Mouse (Mus musculus) liver, postnatal 0 days (tissue): ENCODE data around the gene Fam173a. TPM values are rescaled to one million over a fixed set of nuclear protein-coding genes. Genes with fewer than 3 reads are reported as not detected.
A peak's percentile ranks its signal among the peaks of the same experiment; 100 is the strongest.

Experiments used
- ATAC-seq: fragments of 200-750 bp; cut with Nextera tagmentation; 2 replicates; pipeline ENCODE4 v1.8.0; 2017; ENCODE audit warnings: mild to moderate bottlenecking, moderate library complexity
- DNase-seq: peaks from one replicate; pipeline ENCODE4 v3.0.0-alpha.2; 2016
- H3K27ac ChIP-seq: fragments of 300-500 bp; sonication (generic); 2 replicates; pipeline ENCODE4 v1.5.1; 2014; ENCODE audit warnings: antibody characterized with exemption, moderate library complexity, mild to moderate bottlenecking, low read depth
- H3K27me3 ChIP-seq: fragments of 300-500 bp; sonication (generic); 2 replicates; pipeline ENCODE4 v1.6.1; 2014; ENCODE audit warnings: low read length, control low read depth, mixed read lengths; ENCODE audit not compliant: insufficient read depth
- H3K36me3 ChIP-seq: fragments of 300-500 bp; sonication (generic); replicated peaks from 2 replicates; pipeline ENCODE4 v1.6.1; 2014; ENCODE audit warnings: mild to moderate bottlenecking, control low read depth, low read length, moderate library complexity, mixed read lengths; ENCODE audit not compliant: insufficient read depth
- H3K4me1 ChIP-seq: fragments of 300-500 bp; sonication (generic); 2 replicates; pipeline ENCODE4 v1.6.1; 2014; ENCODE audit warnings: antibody characterized with exemption, mild to moderate bottlenecking, control low read depth; ENCODE audit not compliant: insufficient read depth
- H3K4me2 ChIP-seq: fragments of 300-500 bp; sonication (generic); 2 replicates; pipeline ENCODE4 v1.6.1; 2014; ENCODE audit warnings: low read depth, mild to moderate bottlenecking, low read length, moderate library complexity, mixed read lengths
- H3K4me3 ChIP-seq: fragments of 300-500 bp; sonication (generic); 2 replicates; pipeline ENCODE4 v1.5.1; 2014; ENCODE audit warnings: low read depth, low read length
- H3K9ac ChIP-seq: fragments of 300-500 bp; sonication (generic); replicated peaks from 2 replicates; pipeline ENCODE4 v1.6.1; 2014; ENCODE audit warnings: mild to moderate bottlenecking, moderate library complexity
- H3K9me3 ChIP-seq: fragments of 300-500 bp; sonication (generic); 2 replicates; pipeline ENCODE4 v1.6.1; 2016; ENCODE audit warnings: mild to moderate bottlenecking, control low read depth, low read length, mixed read lengths
- CTCF ChIP-seq: sonication (generic); IDR thresholded peaks from 2 replicates; pipeline ENCODE4 v1.5.1; 2016; ENCODE audit warnings: antibody characterized with exemption, low read depth
- EP300 ChIP-seq: IDR thresholded peaks from 2 replicates; pipeline ENCODE4 v1.6.1; 2016; ENCODE audit warnings: antibody characterized with exemption, low read depth, mild to moderate bottlenecking
- WGBS: fragments of 180-500 bp; shearing (Covaris S2); extraction: QIAGEN DNeasy Blood & Tissue Kit; methylation state at CpG from one replicate; pipeline ENCODE4 v1.1.7; 2014; ENCODE audit not compliant: insufficient replicate concordance; 5-methylcytosine and 5-hydroxymethylcytosine counted together
- polyA plus RNA-seq: library from polyadenylated mRNA; unstranded; fragments of >200 nt; fragmentation: Nextera tagmentation; extraction: Ambion mirVana; gene quantifications from 2 replicates; pipeline ENCODE4 v1.2.1, GENCODE M21; 2015

The Fam173a gene
- polyA plus RNA-seq, 1 experiment from 2014 or later: 51.6 TPM

DNA sequence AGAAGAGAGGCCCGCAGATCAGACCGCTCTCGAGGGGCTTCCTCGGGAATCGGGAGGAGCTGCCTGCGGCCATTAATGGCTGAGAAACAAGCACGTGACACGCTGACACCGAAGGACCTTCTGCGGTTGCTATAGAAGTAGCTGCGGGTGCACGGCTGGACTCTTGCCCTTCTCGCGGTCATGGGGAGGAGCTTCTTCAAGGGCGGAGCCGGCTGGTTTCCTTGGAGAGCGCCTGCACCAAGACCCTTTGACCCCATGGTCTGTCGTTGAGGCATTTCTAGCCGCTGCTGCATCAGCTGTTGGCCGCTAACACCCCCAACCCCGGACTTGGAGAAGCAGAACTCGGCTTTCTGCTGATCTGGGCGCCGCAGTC, 40.6 kb upstream of the Fam173a start, which contains the start of gene Stub1:
Gene Stub1, minus strand, starts transcription at position 114 of the 373 bp plus-strand sequence.
- H3K4me3 ChIP-seq: peak within 1 kb of the TSS; percentile 75
- H3K9ac ChIP-seq: peak within 1 kb of the TSS; percentile 84
- TF ChIP-seq CTCF (no peak), EP300 (no peak)
- H3K4me2 ChIP-seq: peak within 1 kb of the TSS; percentile 99
- peak; percentile 87 for DNase-seq
- ATAC-seq: peak; percentile 66
- peaks cover 67% of the 10 kb centered on the region for H3K4me1 ChIP-seq
- peaks cover 21% of the 10 kb centered on the region for H3K36me3 ChIP-seq
- H3K27ac ChIP-seq: peak within 1 kb of the TSS; percentile 99
- WGBS: under 1% methylated on average over 24 of the region's 24 CpGs
- no peaks in the 10 kb centered on the region for H3K27me3 ChIP-seq
- H3K9me3 ChIP-seq: no peaks in the 10 kb centered on the region

DNA sequence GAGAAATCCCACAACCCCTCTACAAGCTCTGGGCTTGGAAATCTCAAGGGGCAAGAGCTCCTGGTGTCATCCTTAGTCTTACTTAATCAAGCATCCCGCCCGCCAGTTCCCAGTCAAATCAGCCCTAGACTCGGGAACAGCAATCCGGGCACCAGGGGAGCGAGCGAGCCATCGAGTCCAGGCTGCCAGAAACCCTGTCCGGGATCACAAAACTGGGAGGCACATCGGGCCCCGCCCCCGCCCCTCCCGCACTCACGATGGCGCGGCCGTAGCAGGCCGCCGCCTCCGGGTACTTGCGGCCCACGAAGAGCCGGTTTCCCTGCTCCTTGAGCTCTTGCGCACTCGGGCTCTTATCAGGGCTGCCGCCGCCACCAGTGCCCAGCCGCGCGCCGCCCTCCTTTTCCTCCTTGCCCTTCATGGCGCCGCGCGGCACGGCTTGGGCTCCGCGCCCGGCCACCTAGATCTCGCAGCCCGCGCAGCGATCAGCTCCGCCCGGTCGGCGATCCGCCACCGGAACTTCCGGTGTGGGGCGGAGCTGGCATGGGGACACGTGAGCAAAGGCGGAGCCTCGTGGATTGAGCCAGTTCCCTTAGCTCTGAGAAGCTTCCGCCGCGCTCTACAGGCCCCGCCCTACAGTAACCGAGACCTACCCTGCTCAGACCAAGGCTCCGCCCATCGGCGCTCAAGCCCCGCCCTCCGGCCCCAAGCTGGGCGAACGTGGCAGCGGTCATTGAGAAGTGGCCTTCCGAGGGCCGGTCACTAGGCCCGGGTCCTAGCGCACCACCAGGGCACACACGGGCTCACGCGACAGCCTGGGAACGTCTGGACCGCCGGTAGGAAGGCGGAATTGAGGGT, 40.0 kb upstream of the Fam173a start:
- H3K27me3 ChIP-seq: no peaks in the 10 kb centered on the region

DNA sequence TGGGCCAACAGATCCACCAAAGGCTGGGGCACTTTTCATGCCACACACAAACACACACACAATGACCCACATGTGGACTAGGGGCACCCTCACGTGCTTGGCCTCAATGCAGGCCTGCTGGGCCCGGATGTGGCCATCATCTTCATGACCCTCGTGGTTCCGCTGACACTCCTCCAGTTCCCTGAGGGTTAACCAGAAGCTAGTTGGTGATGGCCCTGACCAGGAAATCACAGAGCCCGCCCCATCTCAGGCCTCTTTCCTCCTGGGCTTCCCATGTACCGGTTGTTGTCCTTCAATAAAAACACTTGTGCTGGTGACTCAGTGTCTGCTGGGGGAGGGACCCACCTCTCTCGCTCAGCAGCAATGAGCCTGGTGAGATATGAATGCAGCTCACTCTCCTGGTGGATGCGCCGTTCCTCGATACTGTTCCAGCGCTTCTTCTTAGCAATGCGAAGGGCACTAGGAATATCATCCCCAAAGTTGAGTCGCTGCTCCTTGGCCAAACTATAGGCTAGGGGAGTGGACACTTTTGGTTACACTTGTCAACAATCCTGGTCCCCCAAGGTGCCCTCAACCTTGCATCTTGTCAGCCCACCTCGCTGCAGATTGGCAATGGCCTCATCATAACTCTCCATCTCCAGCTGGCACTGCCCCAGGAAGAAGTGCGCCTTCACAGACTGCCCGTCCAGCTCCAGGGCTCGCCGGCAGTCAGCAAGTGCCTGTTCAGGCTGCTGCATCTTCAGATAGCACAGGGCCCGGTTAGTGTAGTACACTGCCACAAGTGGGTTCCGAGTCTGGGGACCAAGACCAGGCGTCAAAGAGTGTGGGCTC, 39.0 kb upstream of the Fam173a start:
- Histone ChIP-seq H3K4me1 (peaks cover 62% of the 10 kb centered on the region), H3K4me2 (peak overlapping the region; percentile 99), H3K27ac (peak overlapping the region; percentile 99), H3K27me3 (no peaks in the 10 kb centered on the region), H3K4me3 (peak overlapping the region; percentile 75), H3K36me3 (peaks cover 27% of the 10 kb centered on the region), H3K9me3 (no peaks in the 10 kb centered on the region), H3K9ac (peak overlapping the region; percentile 84)
- no peak for TF ChIP-seq CTCF
- TF ChIP-seq EP300: no peak
- ATAC-seq (no peak), DNase-seq (no peak)
- WGBS: 48% methylated on average over 21 of the region's 21 CpGs

More for the DNA sequence above, 40.0 kb upstream of the Fam173a start:
- peak overlapping the region; percentile 99 for H3K4me2 ChIP-seq
- peak overlapping the region; percentile 75 for H3K4me3 ChIP-seq
- DNase-seq (peak; percentile 99), ATAC-seq (peak; percentile 89)
- H3K36me3 ChIP-seq: peaks cover 21% of the 10 kb centered on the region
- H3K27ac ChIP-seq: peak overlapping the region; percentile 99
- H3K9me3 ChIP-seq: no peaks in the 10 kb centered on the region
- no peak for TF ChIP-seq EP300
- TF ChIP-seq CTCF: no peak
- 1% methylated on average over 66 of the region's 77 CpGs for WGBS
- H3K9ac ChIP-seq: peak overlapping the region; percentile 84
- H3K4me1 ChIP-seq: peaks cover 70% of the 10 kb centered on the region

DNA sequence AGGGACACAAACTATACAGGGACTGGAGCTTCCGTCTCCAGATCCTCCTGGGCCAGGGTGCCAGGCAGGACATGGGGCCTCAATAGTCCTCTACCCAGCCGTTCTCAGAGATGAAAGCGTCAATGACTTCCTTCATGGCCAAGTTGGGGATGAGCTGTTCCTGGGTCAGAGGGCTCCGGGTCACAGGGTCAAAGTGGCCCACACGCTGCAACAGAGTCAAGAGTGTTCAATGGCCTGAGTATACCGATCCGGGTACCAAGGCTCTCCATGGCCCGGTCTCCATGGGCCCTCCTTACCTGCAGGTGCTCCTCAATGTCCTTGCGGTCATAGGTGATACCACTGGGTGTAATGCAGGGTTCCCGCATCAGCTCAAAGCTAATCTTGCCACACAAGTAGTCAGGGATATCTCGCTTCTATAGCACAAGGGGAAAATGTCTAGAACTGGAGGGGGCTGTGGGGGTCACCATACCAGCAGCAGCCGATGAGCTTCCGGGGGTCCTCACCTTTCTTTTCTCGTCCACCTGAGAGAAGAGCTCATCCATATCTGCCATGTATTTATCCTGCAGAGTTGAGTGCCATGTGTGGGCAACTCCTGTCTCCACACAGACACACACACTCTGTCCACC, 38.2 kb upstream of the Fam173a start:
- H3K9ac ChIP-seq: peak overlapping the region; percentile 34; the same call in 1 of the 2 replicates
- ATAC-seq (no peak), DNase-seq (no peak)
- H3K27ac ChIP-seq: no peak overlapping the region
- H3K4me1 ChIP-seq: peaks cover 55% of the 10 kb centered on the region
- TF ChIP-seq CTCF (no peak), EP300 (no peak)
- no peaks in the 10 kb centered on the region for H3K27me3 ChIP-seq
- H3K4me3 ChIP-seq: peak overlapping the region; percentile 75
- no peaks in the 10 kb centered on the region for H3K9me3 ChIP-seq
- peaks cover 31% of the 10 kb centered on the region for H3K36me3 ChIP-seq
- peak overlapping the region; percentile 99 for H3K4me2 ChIP-seq
- WGBS: 80% methylated on average over 14 of the region's 14 CpGs

DNA sequence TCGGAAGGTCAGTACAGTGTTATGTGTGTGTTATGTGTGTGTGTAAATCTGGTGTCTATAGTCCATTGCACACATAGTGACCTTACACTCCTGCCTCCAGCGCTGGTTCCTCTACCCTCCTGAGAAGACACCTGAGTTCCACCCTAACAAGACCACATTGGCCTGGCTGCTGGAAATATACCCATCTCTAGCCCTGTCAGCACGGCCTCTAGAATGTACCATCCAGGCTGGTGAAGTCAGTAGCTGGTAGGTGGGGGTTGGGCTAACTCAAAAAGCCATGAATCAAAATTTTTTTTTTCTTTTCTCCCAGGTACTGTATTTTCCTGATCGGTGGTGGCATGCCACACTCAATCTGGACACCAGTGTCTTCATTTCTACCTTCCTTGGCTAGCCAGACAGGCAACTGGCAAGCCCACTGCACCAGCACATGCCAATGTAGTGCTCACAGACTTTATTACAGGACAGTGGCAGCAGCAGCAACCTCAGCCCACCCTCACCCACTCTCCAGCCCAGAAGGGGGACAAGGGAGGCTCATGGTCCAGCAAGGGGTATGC, 37.6 kb upstream of the Fam173a start:
- H3K27ac ChIP-seq: no peak overlapping the region
- TF ChIP-seq CTCF: no peak
- TF ChIP-seq EP300: no peak
- WGBS: 72% methylated on average over 4 of the region's 4 CpGs
- ATAC-seq (no peak), DNase-seq (no peak)
- H3K36me3 ChIP-seq: peaks cover 31% of the 10 kb centered on the region
- no peak overlapping the region for H3K4me3 ChIP-seq
- peak overlapping the region; percentile 34 for H3K9ac ChIP-seq
- no peaks in the 10 kb centered on the region for H3K27me3 ChIP-seq
- peak overlapping the region; percentile 78; the same call in 1 of the 2 replicates for H3K4me2 ChIP-seq
- peaks cover 52% of the 10 kb centered on the region for H3K4me1 ChIP-seq
- no peaks in the 10 kb centered on the region for H3K9me3 ChIP-seq
